Mouse (Mus musculus): ENCODE data around the gene Uncx.

Uncx gene

DNA sequence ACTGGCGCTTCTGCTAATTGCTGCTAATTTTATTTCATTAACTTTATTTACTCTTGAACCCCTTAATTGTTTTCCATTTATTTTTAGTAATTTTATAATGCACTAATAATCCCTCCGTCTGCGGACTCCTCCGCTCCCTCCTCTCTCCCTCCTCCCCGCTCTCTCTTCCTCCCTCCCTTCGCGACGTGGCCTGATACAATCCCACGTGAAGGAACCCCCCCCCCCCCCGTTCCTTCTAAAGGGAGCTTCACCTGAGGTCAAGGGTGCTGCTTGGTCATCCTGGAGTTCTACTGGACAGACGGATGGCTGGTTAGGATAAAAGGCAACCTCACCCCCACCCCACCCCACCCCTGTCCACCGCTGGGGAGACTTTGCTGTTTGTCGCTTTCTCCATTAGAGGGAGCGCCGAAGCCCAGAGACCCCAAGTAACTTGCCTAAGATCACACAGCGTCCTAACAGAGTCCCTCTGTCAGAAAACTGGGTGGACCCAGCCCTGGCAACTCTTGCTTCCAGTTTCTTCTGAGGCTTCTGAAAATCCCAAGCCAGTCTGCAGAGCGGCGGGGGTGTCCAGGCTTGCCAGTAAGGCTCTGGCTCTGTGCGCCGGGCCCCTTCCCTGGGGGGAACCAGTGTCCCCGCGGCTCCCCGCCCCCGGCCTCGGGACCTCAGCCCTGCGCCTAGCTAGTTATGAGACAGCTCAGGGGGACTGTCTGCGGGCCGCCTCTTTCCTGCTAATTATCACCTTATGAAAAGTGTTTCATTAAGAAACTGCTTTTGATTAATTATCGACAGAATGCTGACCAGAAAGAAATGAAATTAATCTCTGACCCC, 10.4 kb downstream of the Uncx start:
- DNase-seq (ENCODE audit: low read depth, low spot score): no peak
- no peaks in the 10 kb centered on the region for H3K36me3 ChIP-seq (ENCODE audit: control insufficient read depth, insufficient read depth, low read length, poor library complexity, severe bottlenecking)
- H3K27me3 ChIP-seq (ENCODE audit: control insufficient read depth, insufficient read depth, low read length, poor library complexity, severe bottlenecking): no peaks in the 10 kb centered on the region; the same call in 1 of the 2 replicates

DNA sequence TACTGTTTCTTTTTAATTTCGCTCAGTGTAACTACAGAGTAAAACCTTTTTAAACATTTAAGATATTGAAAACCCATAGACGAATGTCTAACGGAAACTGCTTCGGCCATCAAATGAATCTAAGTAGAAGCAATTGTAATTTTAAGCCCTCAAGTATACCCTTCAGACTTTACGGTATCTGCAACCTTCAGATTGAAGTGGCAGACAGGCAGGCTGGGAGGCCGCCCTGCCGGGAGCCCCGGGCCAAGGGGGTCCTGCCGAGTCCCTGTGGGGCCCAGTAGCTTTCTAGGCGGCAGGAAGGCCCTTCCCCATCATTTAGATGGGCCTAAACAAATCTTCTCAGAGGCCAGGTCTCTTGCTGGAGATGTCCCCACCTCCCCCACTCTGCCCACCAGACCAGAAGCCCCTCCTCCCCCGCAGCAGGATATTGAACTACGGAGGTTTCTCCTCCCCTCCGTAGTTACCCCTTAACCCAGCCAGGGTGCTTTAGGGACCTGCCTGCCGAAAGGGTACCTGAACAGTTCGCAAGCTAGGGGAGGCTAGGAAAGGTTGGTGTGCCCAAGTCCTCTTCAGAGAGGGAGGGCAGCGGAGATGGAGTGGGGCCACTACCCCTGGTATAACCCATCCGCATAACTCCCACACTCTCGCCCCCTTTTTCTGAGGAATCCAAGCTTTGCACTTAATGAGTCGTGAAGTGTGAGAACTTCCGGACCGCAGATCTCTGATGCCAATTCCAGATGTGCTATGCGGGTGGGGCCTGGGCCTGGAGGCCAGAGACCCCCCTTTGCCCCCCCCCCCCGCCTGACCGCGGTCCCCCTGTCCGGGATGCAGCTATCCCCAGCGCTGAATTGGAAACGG, 11.4 kb downstream of the Uncx start:
- DNase-seq (ENCODE audit: low read depth, low spot score): no peak
- H3K27me3 ChIP-seq (ENCODE audit: control insufficient read depth, insufficient read depth, low read length, poor library complexity, severe bottlenecking): no peaks in the 10 kb centered on the region; the same call in 1 of the 2 replicates
- H3K36me3 ChIP-seq (ENCODE audit: control insufficient read depth, insufficient read depth, low read length, poor library complexity, severe bottlenecking): no peaks in the 10 kb centered on the region

GRCm38 (mm10) chr5:139555476-139556115, 12.3 kb downstream of the Uncx start:
- no peaks in the 10 kb centered on the region; the same call in 1 of the 2 replicates for H3K27me3 ChIP-seq (ENCODE audit: control insufficient read depth, insufficient read depth, low read length, poor library complexity, severe bottlenecking)
- no peak for DNase-seq (ENCODE audit: low read depth, low spot score)

DNA sequence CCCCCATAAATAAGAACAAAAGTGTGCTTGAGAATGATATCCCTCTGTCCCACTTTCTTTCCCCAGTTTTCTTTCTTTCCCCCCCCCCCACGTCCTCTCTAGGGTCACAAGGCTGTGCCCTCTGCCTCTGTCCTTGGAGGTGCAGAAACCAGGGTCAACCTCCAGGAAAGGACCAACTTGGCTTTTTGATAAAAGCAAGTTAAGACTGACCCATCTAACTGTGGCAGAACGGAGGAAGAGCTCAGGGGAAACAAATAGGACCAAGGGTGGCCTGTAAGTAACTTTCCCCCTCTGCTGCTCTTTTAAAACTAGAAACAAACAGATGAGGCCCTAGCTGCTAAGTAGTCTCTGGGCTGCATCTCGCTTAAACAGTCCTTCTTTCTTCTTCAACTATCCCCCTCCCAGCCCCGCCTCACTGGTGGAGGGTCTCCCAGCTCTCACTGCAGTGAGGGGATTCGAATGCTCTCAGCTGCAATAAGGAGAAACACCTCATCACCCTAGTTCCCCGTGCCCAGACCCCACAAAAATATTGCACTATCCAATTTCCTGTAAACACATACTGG, 12.9 kb downstream of the Uncx start:
- no peak for DNase-seq (ENCODE audit: low read depth, low spot score)
- Histone ChIP-seq H3K27me3 (ENCODE audit: control insufficient read depth, insufficient read depth, low read length, poor library complexity, severe bottlenecking) (no peaks in the 10 kb centered on the region; the same call in 1 of the 2 replicates), H3K36me3 (ENCODE audit: control insufficient read depth, insufficient read depth, low read length, poor library complexity, severe bottlenecking) (no peaks in the 10 kb centered on the region)

More at GRCm38 (mm10) chr5:139555476-139556115, 12.3 kb downstream of the Uncx start:
- H3K36me3 ChIP-seq (ENCODE audit: control insufficient read depth, insufficient read depth, low read length, poor library complexity, severe bottlenecking): no peaks in the 10 kb centered on the region

DNA sequence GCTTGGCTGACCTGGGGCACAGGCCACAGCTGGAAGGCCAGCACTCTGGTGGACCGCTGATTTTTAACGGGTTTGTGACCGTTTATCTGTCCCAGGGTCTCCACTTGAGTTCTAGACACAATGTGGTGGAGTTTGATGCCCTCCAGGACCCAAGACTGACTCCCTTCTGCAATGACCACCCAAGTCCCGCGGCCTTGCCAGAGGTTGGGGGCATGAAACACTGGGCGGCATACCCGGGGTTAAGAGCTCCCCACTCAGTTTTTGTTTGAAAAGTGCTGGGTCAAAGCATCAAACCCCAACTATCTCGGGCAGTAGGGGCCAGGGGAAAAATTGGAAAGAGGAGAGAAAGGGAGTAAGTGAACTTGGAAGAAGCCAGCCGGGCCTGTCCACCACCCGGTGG, 13.8 kb downstream of the Uncx start:
- DNase-seq (ENCODE audit: low read depth, low spot score): no peak
- Histone ChIP-seq H3K27me3 (ENCODE audit: control insufficient read depth, insufficient read depth, low read length, poor library complexity, severe bottlenecking) (no peaks in the 10 kb centered on the region; the same call in 1 of the 2 replicates), H3K36me3 (ENCODE audit: control insufficient read depth, insufficient read depth, low read length, poor library complexity, severe bottlenecking) (no peaks in the 10 kb centered on the region)

DNA sequence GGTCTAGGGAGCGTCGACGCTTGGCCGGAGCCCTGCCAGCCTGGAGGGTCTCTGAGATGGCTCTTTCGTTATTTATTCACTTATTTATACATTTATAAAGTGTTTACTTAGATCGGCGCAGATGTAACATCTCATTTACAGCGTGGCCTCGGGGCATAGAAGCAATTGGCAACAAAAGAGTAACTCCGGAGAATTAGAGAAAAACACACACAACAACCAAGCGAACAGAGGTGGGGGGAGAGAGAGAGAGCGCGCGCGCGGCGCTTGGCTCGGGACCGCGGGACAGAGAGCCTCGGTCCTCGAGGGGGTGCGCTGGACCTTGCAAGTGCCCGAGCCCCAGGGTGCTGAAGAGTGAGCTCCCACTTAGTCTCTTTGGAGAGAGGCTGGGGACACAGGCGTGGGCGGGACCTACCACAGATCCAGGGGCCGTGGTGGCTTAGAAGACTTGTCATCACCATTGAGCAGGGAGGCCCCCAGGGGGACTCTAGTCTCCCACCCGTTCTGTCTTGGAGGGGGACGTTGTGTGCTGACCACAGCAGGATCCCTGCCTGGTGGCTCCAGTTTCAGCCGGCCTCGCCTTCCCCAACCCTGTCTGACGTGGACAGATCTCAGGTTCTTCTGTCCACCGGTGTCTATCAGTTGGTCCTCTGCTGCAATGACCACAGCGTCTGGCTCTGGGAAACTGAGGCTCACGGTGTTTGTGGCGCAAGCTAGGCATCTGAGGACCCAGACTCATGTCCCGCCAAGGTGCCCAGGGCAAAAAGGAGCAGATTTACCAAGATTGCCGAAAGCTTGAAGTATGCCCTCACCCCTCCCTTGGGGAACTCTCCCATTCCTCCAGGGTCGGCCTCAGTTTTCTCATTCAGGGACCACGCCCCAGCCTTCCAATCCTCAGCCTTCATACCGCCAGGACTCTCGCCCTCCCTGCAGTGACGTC, 14.5 kb downstream of the Uncx start:
- Histone ChIP-seq H3K27me3 (ENCODE audit: control insufficient read depth, insufficient read depth, low read length, poor library complexity, severe bottlenecking) (no peaks in the 10 kb centered on the region; the same call in 1 of the 2 replicates), H3K36me3 (ENCODE audit: control insufficient read depth, insufficient read depth, low read length, poor library complexity, severe bottlenecking) (no peaks in the 10 kb centered on the region)
- no peak for DNase-seq (ENCODE audit: low read depth, low spot score)

- Histone ChIP-seq H3K27me3 (ENCODE audit: control insufficient read depth, insufficient read depth, low read length, poor library complexity, severe bottlenecking) (no peaks in the 10 kb centered on the region; the same call in 1 of the 2 replicates), H3K36me3 (ENCODE audit: control insufficient read depth, insufficient read depth, low read length, poor library complexity, severe bottlenecking) (no peaks in the 10 kb centered on the region)
- no peak for DNase-seq (ENCODE audit: low read depth, low spot score)
Observed at GRCm38 (mm10) chr5:139558468-139558804, 15.1 kb downstream of the Uncx start.

- Histone ChIP-seq H3K36me3 (ENCODE audit: control insufficient read depth, insufficient read depth, low read length, poor library complexity, severe bottlenecking) (no peaks in the 10 kb centered on the region), H3K27me3 (ENCODE audit: control insufficient read depth, insufficient read depth, low read length, poor library complexity, severe bottlenecking) (no peaks in the 10 kb centered on the region)
- no peak for DNase-seq (ENCODE audit: low read depth, low spot score)
Observed at GRCm38 (mm10) chr5:139558917-139559660, 15.8 kb downstream of the Uncx start.

- Histone ChIP-seq H3K27me3 (ENCODE audit: control insufficient read depth, insufficient read depth, low read length, poor library complexity, severe bottlenecking) (no peaks in the 10 kb centered on the region), H3K36me3 (ENCODE audit: control insufficient read depth, insufficient read depth, low read length, poor library complexity, severe bottlenecking) (no peaks in the 10 kb centered on the region)
- no peak for DNase-seq (ENCODE audit: low read depth, low spot score)
Observed at GRCm38 (mm10) chr5:139559782-139560181, 16.5 kb downstream of the Uncx start.

DNA sequence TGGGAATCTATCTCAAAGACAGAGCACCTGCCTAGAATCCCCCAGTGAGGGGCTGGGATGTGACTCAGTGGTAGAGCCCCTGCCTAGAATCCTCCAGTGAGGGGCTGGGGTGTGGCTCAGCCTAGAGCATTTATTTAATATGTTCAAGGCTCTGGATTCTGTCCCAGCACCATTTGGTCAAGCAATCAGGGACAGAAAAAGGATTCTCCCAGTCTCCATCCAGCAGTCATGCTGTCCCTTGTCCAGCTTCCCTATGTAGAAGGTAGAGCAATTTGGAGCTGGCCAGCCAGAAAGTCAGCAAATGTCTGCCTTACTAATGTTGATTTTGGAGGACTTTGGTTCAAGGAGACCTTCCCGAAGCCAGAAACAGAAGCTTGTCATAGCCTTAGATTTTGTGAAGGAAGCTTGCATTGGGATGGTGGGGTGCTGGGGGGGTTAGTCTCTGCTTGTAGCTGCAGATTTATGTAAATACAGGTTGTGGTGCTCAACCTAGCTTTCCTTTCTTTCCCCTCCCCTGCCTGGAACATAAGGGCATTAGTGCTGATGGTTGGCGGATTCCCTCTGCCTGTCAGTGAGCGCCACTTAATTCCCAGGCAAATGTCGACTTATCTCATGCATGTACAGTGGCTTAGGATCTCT, 18.2 kb downstream of the Uncx start:
- H3K36me3 ChIP-seq (ENCODE audit: control insufficient read depth, insufficient read depth, low read length, poor library complexity, severe bottlenecking): no peaks in the 10 kb centered on the region
- H3K27me3 ChIP-seq (ENCODE audit: control insufficient read depth, insufficient read depth, low read length, poor library complexity, severe bottlenecking): no peaks in the 10 kb centered on the region
- DNase-seq (ENCODE audit: low read depth, low spot score): no peak

GRCm38 (mm10) chr5:139564663-139565062, 21.4 kb downstream of the Uncx start:
- H3K27me3 ChIP-seq (ENCODE audit: control insufficient read depth, insufficient read depth, low read length, poor library complexity, severe bottlenecking): no peaks in the 10 kb centered on the region
- no peak for DNase-seq (ENCODE audit: low read depth, low spot score)
- H3K36me3 ChIP-seq (ENCODE audit: control insufficient read depth, insufficient read depth, low read length, poor library complexity, severe bottlenecking): no peaks in the 10 kb centered on the region

DNA sequence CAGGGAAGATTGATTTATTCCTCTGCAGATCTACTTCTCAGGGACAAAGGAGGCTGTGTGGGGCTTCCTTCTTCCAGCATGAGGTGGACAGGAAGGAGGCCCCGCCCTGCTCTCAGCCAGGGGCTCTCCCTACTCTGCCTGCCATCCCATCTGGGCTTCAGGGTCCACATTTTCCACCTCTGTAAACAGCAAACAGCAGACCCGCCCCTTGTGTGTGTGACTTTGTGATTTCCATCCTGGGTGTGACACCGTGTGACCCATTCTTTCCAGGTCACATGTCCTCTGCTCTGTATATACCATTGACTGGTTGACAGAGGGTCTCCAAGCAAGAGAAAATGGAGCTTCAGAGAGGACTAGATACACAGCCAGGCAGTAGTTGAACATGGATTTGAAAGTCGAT, 22.2 kb downstream of the Uncx start:
- no peaks in the 10 kb centered on the region for H3K36me3 ChIP-seq (ENCODE audit: control insufficient read depth, insufficient read depth, low read length, poor library complexity, severe bottlenecking)
- no peak for DNase-seq (ENCODE audit: low read depth, low spot score)

More for the DNA sequence above, 22.2 kb downstream of the Uncx start:
- no peaks in the 10 kb centered on the region for H3K27me3 ChIP-seq (ENCODE audit: control insufficient read depth, insufficient read depth, low read length, poor library complexity, severe bottlenecking)
